9 mouse cellular contexts compared by ENCODE assay signal in the genomic region with DNA sequence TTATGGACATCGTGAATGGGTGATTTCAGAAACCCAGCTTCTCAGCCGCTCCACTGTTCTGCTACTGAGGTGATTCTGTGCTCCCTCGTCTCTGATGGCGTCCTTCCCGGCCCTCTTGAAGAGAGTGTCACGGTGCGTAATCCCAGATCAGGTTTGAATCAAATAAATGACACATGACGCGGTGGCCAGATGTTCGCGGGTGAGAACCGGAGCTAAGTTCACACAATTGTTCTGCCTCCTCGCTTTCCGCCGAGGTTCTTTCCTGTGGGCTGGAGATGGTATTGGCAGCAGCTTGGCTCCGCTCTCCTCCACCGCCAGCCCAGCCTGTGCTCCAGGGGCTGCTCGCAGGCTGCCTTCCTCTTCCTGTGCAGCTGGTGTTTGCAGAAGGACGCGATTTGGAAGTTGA.
DNase-seq lines count a peak whose midpoint lies in the region; ATAC-seq and TF ChIP-seq lines count a peak whose summit lies in the region.
"Had no signal": no experiment of that assay in that cellular context is flagged by ENCODE, and none has a peak within 500 bp of the region (broad histone marks: within the 10 kb centered on the region; RNA-seq: fewer than 3 reads in every experiment).

No protein-coding gene starts in this region.

- no peaks in the 10 kb centered on the region for H3K9me3 ChIP-seq in intestine, embryonic 14.5 days (ENCODE audit: control insufficient read depth, low read length)
- H3K9me3 ChIP-seq in limb, embryonic 13.5 days, result no peaks in the 10 kb centered on the region

- ATAC-seq in intestine, embryonic 14.5 days (replicated peaks; ENCODE audit: low FRiP score, low TSS enrichment, low read depth), result no peak
- peak; percentile 51; the same call in 1 of the 2 replicates for ATAC-seq in limb, embryonic 13.5 days (ENCODE audit: low FRiP score, low read depth)

- no peaks in the 10 kb centered on the region for H3K27me3 ChIP-seq in cerebellum, adult 2 months (ENCODE audit: control insufficient read depth, insufficient read depth, low read length)
- H3K27me3 ChIP-seq in intestine, embryonic 14.5 days (replicated peaks; ENCODE audit: control insufficient read depth, insufficient read depth, low read length), result no peaks in the 10 kb centered on the region
- H3K27me3 ChIP-seq in limb, embryonic 13.5 days, result no peaks in the 10 kb centered on the region

- DNase-seq in cerebellum, adult 2 months, result no peak
- no peak for DNase-seq in cerebellum, postnatal 4 days (ENCODE audit: low spot score in 2 of 2)
- DNase-seq in adrenal gland, postnatal 25 days, result peak; percentile 31
- DNase-seq in heart, adult 11 months, result peak; percentile 99
- DNase-seq in intestine, embryonic 14.5 days (ENCODE audit: low spot score), result peak; percentile 60
- peak; percentile 42 for DNase-seq in mesoderm, embryonic 11.5 days (ENCODE audit: low read depth, low spot score)
- peak; percentile 65 for DNase-seq in thymus, postnatal 14 days

- H3K27ac ChIP-seq in cerebellum, adult 2 months (ENCODE audit: insufficient read depth, low read length), result no peak overlapping the region
- H3K27ac ChIP-seq in intestine, embryonic 14.5 days (ENCODE audit: low read depth), result peak overlapping the region; percentile 10; the same call in 1 of the 2 replicates
- no peak overlapping the region for H3K27ac ChIP-seq in limb, embryonic 13.5 days

- WGBS in cerebellum, adult 2 months, result 57% methylated on average over 20 of the region's 20 CpGs
- 47% methylated on average over 20 of the region's 20 CpGs for WGBS in intestine, embryonic 14.5 days
- WGBS in limb, embryonic 13.5 days, result 58% methylated on average over 20 of the region's 20 CpGs

- TF ChIP-seq POLR2A in cerebellum, adult 2 months (IDR thresholded peaks at IDR 0.05; ENCODE audit: borderline replicate concordance, insufficient read depth, low read length), result no peak

- H3K4me3 ChIP-seq in cerebellum, adult 2 months (replicated peaks; ENCODE audit: insufficient read depth, low read depth, low read length), result peak overlapping the region; percentile 10
- peak overlapping the region; percentile 6; the same call in 1 of the 2 replicates for H3K4me3 ChIP-seq in intestine, embryonic 14.5 days (ENCODE audit: low read depth, low read length)
- peak overlapping the region; percentile 17 for H3K4me3 ChIP-seq in limb, embryonic 13.5 days
- H3K4me3 ChIP-seq: erythroblast, embryonic 14.5 days had no signal

- no peak overlapping the region for H3K9ac ChIP-seq in intestine, embryonic 14.5 days (ENCODE audit: low read length)
- H3K9ac ChIP-seq in limb, embryonic 13.5 days, result no peak overlapping the region

- H3K4me2 ChIP-seq in intestine, embryonic 14.5 days (ENCODE audit: low read length), result peak overlapping the region; percentile 39
- peak overlapping the region; percentile 54 for H3K4me2 ChIP-seq in limb, embryonic 13.5 days (replicated peaks)

- no peaks in the 10 kb centered on the region for H3K4me1 ChIP-seq in cerebellum, adult 2 months (ENCODE audit: control insufficient read depth, insufficient read depth, low read length)
- H3K4me1 ChIP-seq in intestine, embryonic 14.5 days (replicated peaks; ENCODE audit: control insufficient read depth, insufficient read depth, low read length), result peaks cover 2% of the 10 kb centered on the region; the same call in 1 of the 2 replicates
- H3K4me1 ChIP-seq in limb, embryonic 13.5 days, result peaks cover 11% of the 10 kb centered on the region

- TF ChIP-seq CTCF in cerebellum, adult 2 months (IDR thresholded peaks at IDR 0.05; ENCODE audit: borderline replicate concordance, insufficient read depth, low read depth, low read length), result no peak

- no peaks in the 10 kb centered on the region for H3K36me3 ChIP-seq in intestine, embryonic 14.5 days (ENCODE audit: control insufficient read depth, insufficient read depth, low read length)
- H3K36me3 ChIP-seq in limb, embryonic 13.5 days, result no peaks in the 10 kb centered on the region

Comparison
In these comparisons a context has a peak if more than half of its experiments do, and no peak if none do; other contexts are left out.
1. DNase-seq: peak in adrenal gland, postnatal 25 days (single experiment), heart, adult 11 months (single experiment), intestine, embryonic 14.5 days (single experiment), mesoderm, embryonic 11.5 days (single experiment) and thymus, postnatal 14 days (single experiment); none in cerebellum, adult 2 months (0 of 2) and cerebellum, postnatal 4 days (0 of 2).
2. Peak in every context shown above with its lines, with median percentiles within 50 percentile points of each other: H3K4me3 ChIP-seq.